Mouse (Mus musculus) C2C12 (cell line): ENCODE results near the gene Aldob. TPM values are rescaled to one million over a fixed set of nuclear protein-coding genes. Genes with fewer than 3 reads are reported as not detected.

Experiments used
- H3K27me3 ChIP-seq: one replicate; pipeline ENCODE4 v1.6.1; 2011; ENCODE audit not compliant: control insufficient read depth, insufficient read depth, insufficient read length
- H3K36me3 ChIP-seq: one replicate; pipeline ENCODE4 v1.6.1; 2011; ENCODE audit not compliant: control insufficient read depth, insufficient read depth
- H3K4me3 ChIP-seq: one replicate; pipeline ENCODE4 v1.5.1; 2011; ENCODE audit warnings: mild to moderate bottlenecking, control low read depth; ENCODE audit not compliant: poor library complexity, insufficient read depth, severe bottlenecking
- H3K79me2 ChIP-seq: one replicate; pipeline ENCODE4 v1.6.1; 2011; ENCODE audit not compliant: control insufficient read depth, insufficient read depth
- H3K79me3 ChIP-seq: one replicate; pipeline ENCODE4 v1.6.1; 2011; ENCODE audit warnings: low read depth, control low read depth
- H3ac ChIP-seq: one replicate; pipeline ENCODE3; 2011; ENCODE audit warnings: low read depth; ENCODE audit not compliant: control insufficient read depth, insufficient read length
- CEBPB ChIP-seq: IDR thresholded peaks from one replicate; pipeline ENCODE4 v1.6.1; 2011; ENCODE audit warnings: low read depth, mild to moderate bottlenecking, control low read depth, moderate library complexity
- CTCF ChIP-seq: IDR thresholded peaks from one replicate; pipeline ENCODE4 v1.5.1; 2011; ENCODE audit not compliant: control insufficient read depth, insufficient read depth, insufficient read length
- FOSL1 ChIP-seq: IDR thresholded peaks from one replicate; pipeline ENCODE4 v1.8.0; 2011; ENCODE audit warnings: mild to moderate bottlenecking, low read length; ENCODE audit not compliant: poor library complexity, insufficient read depth, severe bottlenecking
- MAX ChIP-seq: IDR thresholded peaks from one replicate; pipeline ENCODE4 v1.6.1; 2011; ENCODE audit warnings: mild to moderate bottlenecking, control low read depth
- MYOD1 ChIP-seq: IDR thresholded peaks from one replicate; pipeline ENCODE4 v1.6.1; 2011; ENCODE audit warnings: low read depth; ENCODE audit not compliant: control insufficient read depth, insufficient read length
- MYOG ChIP-seq: IDR thresholded peaks from one replicate; pipeline ENCODE4 v1.6.1; 2011; ENCODE audit not compliant: control insufficient read depth, insufficient read length; ENCODE audit errors: extremely low read depth
- USF1 ChIP-seq: IDR thresholded peaks from one replicate; pipeline ENCODE4 v1.6.1; 2011; ENCODE audit warnings: low read depth, mild to moderate bottlenecking, control low read depth, moderate library complexity
- polyA plus RNA-seq: library from polyadenylated mRNA; unstranded; fragments of >200 nt; fragmentation: generic; extraction: Trizol; gene quantifications from one replicate; pipeline ENCODE4 v1.2.1, GENCODE M21; 2012; ENCODE audit warnings: missing spikeins

The Aldob gene
- polyA plus RNA-seq, 1 experiment = not detected

DNA sequence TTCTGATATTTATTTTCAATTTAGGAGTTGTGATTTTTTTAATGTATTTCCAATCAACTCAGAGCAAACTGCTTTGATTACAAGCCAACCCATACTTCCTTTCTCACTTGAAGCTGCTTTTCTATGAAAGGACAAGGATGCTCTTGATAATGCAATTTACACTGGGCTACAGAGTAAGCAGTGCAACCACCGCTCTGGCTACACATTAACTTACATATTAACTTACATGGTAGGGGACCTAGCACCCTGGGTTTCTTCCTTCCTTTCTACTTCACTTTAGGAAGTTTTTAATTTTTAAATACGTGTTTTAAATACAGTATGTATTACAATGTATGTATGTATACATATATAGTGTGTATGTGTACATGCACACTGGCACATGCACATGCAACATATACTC lies 40.2 kb downstream of the Aldob start:
- Histone ChIP-seq H3K79me2 (peaks cover under 1% of the 10 kb centered on the region), H3K4me3 (no peak overlapping the region), H3K36me3 (peaks cover 29% of the 10 kb centered on the region), H3ac (no peak overlapping the region), H3K79me3 (peaks cover 7% of the 10 kb centered on the region), H3K27me3 (no peaks in the 10 kb centered on the region)
- TF ChIP-seq MAX = no peak
- TF ChIP-seq USF1 = no peak
- no peak for TF ChIP-seq FOSL1
- no peak for TF ChIP-seq CEBPB
- TF ChIP-seq CTCF = no peak
- TF ChIP-seq MYOG = no peak
- no peak for TF ChIP-seq MYOD1

DNA sequence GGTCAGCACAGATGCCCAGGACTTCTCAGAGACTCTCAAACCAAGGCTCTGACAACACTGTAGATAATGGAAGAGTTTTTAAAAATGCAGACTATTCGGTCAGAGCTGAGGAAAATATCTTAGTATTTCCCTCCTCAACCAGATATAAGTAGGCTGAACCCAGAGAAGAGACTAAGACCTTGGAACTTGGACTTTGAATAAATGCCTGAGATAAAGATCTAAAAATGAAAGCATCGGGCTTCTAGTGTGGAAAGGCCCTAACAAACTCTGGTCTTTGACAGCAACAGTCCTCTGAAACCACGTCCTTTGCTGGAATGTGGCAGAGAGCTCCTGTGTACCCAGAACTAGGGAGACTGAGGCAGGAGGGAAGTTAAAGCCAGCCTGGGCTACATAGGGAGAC lies 43.0 kb downstream of the Aldob start, which contains the start of gene Baat:
Gene Baat, minus strand, starts transcription at position 172 of the 400 bp plus-strand sequence.
- H3K79me3 ChIP-seq = no peaks in the 10 kb centered on the region
- no peaks in the 10 kb centered on the region for H3K79me2 ChIP-seq
- H3K27me3 ChIP-seq = no peaks in the 10 kb centered on the region
- no peak within 1 kb of the TSS for H3ac ChIP-seq
- no peak within 1 kb of the TSS for H3K4me3 ChIP-seq
- TF ChIP-seq CEBPB = no peak
- no peak for TF ChIP-seq CTCF
- no peak for TF ChIP-seq MYOD1
- TF ChIP-seq MAX = no peak
- TF ChIP-seq MYOG = no peak
- no peak for TF ChIP-seq USF1
- TF ChIP-seq FOSL1 = no peak
- peaks cover 3% of the 10 kb centered on the region for H3K36me3 ChIP-seq

DNA sequence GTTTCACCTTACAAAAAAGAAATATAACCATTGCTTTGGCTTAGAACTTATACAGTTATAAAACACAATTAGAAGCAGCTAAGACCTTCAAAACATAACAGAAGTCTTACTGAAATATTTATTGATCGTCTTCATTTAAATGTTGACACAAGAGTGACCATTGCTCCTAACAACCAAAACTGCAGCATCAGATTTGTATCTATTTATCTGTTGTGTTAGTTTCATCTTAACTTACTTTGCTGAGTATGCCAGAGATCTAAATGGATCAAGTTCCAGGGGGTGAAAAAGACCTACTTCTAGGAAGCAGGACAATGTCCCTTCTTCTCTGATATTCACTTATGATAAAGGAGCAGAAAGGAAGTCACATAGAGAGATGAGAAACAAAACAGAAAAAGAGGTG lies 45.8 kb downstream of the Aldob start:
- H3K27me3 ChIP-seq = no peaks in the 10 kb centered on the region
- no peak overlapping the region for H3ac ChIP-seq
- H3K79me2 ChIP-seq = no peaks in the 10 kb centered on the region
- no peaks in the 10 kb centered on the region for H3K36me3 ChIP-seq
- TF ChIP-seq MYOG (no peak), CTCF (no peak), MAX (no peak), CEBPB (no peak), FOSL1 (no peak), USF1 (no peak), MYOD1 (no peak)
- H3K4me3 ChIP-seq = no peak overlapping the region
- H3K79me3 ChIP-seq = no peaks in the 10 kb centered on the region

Other genes starting within 250 kb of the Aldob start
- not detected for gene Acnat2, start 141.4 kb downstream of the Aldob start, polyA plus RNA-seq
- not detected for gene Acnat1, start 75.6 kb downstream of the Aldob start, polyA plus RNA-seq
- 0.02 TPM for gene Baat, start 43.0 kb downstream of the Aldob start, polyA plus RNA-seq
- gene Mrpl50, start 28.5 kb downstream of the Aldob start, polyA plus RNA-seq = 16.0 TPM
- 1.1 TPM for gene Zfp189, start 28.4 kb downstream of the Aldob start, polyA plus RNA-seq
- gene Tmem246, start 48.3 kb upstream of the Aldob start, polyA plus RNA-seq = 0.34 TPM
- gene Rnf20, start 82.5 kb upstream of the Aldob start, polyA plus RNA-seq = 17.3 TPM
- not detected for gene Ppp3r2, start 132.5 kb upstream of the Aldob start, polyA plus RNA-seq